Mouse (Mus musculus) c-Kit-positive CD71-negative TER-119-negative erythroid progenitor cells, embryonic 14.5 days (primary cell): ENCODE measurements at regions not wholly inside any gene's neighbourhood (a gene's known extent, or its start where the extent isn't known, plus 50 kb on each side); places are given as distances from the start of the nearest gene placed in this dataset.

Source experiments
- DNase-seq: peaks from one replicate; pipeline ENCODE4 v3.0.0-alpha.2; 2013; ENCODE audit warnings: low read depth

GRCm38 (mm10) chr17:45240545-45240944 is 193.0 kb downstream of the Cdc5l start:
- no peak for DNase-seq

GRCm38 (mm10) chr17:45237246-45237645 is 196.3 kb downstream of the Cdc5l start:
- DNase-seq = no peak

GRCm38 (mm10) chr17:45235401-45235800 is 198.1 kb downstream of the Cdc5l start:
- no peak for DNase-seq

- DNase-seq = no peak
These were observed 200.7 kb downstream of the Cdc5l start for GRCm38 (mm10) chr17:45232874-45233273.

- DNase-seq = no peak
These were observed 206.3 kb downstream of the Cdc5l start for GRCm38 (mm10) chr17:45227190-45227589.

GRCm38 (mm10) chr17:45226486-45226885 is 207.1 kb downstream of the Cdc5l start:
- DNase-seq = no peak

GRCm38 (mm10) chr17:45221625-45222024 is 211.9 kb downstream of the Cdc5l start:
- DNase-seq = no peak

- no peak for DNase-seq
These were observed 216.4 kb downstream of the Cdc5l start for GRCm38 (mm10) chr17:45217126-45217525.

GRCm38 (mm10) chr17:45215067-45216049 is 218.2 kb downstream of the Cdc5l start:
- no peak for DNase-seq

GRCm38 (mm10) chr17:45210984-45211383 is 222.6 kb downstream of the Cdc5l start:
- no peak for DNase-seq

- DNase-seq = no peak
These were observed 224.2 kb downstream of the Cdc5l start for GRCm38 (mm10) chr17:45209387-45209663.

GRCm38 (mm10) chr17:45208596-45209386 is 224.7 kb downstream of the Cdc5l start:
- no peak for DNase-seq

- no peak for DNase-seq
These were observed 237.8 kb downstream of the Cdc5l start for GRCm38 (mm10) chr17:45195779-45196178.

- DNase-seq = no peak
These were observed 238.7 kb downstream of the Cdc5l start for GRCm38 (mm10) chr17:45194786-45195281.

- DNase-seq = no peak
These were observed 240.0 kb downstream of the Cdc5l start for GRCm38 (mm10) chr17:45193456-45194025.

- DNase-seq = no peak
These were observed 246.1 kb downstream of the Cdc5l start for GRCm38 (mm10) chr17:45187402-45187801.

- DNase-seq = no peak
These were observed 257.2 kb downstream of the Cdc5l start for GRCm38 (mm10) chr17:45176340-45176739.

GRCm38 (mm10) chr17:45169257-45169994 is 264.1 kb downstream of the Cdc5l start:
- DNase-seq = no peak
